Mouse (Mus musculus): ENCODE measurements around the gene Cachd1. TPM values are rescaled to one million over a fixed set of nuclear protein-coding genes. Genes with fewer than 3 reads are reported as not detected.

Gene Cachd1
- total RNA-seq, 2 experiments from 2014 or later: 13.6 to 16.9 TPM

Other genes with a start within 250 kb of the Cachd1 start
- not detected for gene Gm10577, start 244.0 kb downstream of the Cachd1 start, total RNA-seq (2021)